Mouse (Mus musculus) bone marrow macrophage, adult 2 months (primary cell): ENCODE data around the gene Borcs6.

Experiments
- CTCF ChIP-seq: IDR thresholded peaks from 2 replicates; pipeline ENCODE4 v1.5.1; 2012; ENCODE audit warnings: low read depth, mild to moderate bottlenecking, low read length, moderate library complexity
- POLR2A ChIP-seq: IDR thresholded peaks from 2 replicates; pipeline ENCODE4 v1.6.1; 2012; ENCODE audit warnings: mild to moderate bottlenecking, low read depth, low read length, borderline replicate concordance

DNA sequence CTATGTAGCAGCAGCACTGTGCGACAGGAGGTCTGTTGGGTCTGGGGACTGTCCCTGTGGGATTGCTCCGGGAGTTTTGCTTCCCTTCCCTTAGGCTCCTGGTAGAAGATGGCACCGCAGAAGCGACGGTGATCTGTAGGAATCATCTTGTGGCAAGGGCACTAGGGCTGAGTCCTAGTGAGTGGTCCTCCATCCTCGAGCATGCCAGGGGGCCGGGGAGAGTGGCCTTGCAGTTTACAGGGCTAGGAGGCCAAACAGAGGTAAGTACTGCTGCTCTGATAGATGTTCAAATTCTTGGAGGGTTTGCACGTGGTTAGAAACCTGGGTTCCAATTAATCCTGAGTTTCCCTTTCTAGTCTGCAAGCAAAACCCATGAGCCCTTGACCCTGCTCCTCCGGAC, 24.1 kb upstream of the Borcs6 start:
- TF ChIP-seq CTCF (no peak), POLR2A (no peak)
